Mouse (Mus musculus): ENCODE measurements around the gene Kif3c.

DNA sequence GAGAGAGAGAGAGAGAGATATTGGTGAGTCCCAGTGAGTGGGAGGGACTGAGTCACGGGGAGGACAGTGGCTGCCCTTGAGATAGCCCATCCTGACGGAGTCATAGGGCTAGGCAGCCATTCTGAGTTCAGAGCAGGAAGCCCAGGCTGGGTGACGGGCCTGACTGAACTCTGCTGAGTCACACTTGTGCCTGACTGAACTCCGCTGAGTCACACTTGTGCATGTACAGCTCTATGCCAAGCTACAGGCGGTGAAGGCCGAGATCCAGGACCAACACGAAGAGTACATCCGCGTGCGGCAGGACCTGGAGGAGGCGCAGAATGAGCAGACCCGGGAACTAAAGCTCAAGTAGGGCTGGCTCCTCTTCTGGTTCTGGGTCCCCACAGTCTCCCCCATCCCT is 24.5 kb downstream of the Kif3c start:
- TF ChIP-seq CTCF (IDR thresholded peaks at IDR 0.05; ENCODE audit: extremely low read depth, insufficient read length, insufficient replicate concordance, low read depth, low read length), result no peak
- TF ChIP-seq POLR2A (IDR thresholded peaks at IDR 0.05; ENCODE audit: low read depth, low read length), result no peak
